Mouse (Mus musculus): ENCODE measurements around the gene Asb10.

Asb10 gene

DNA sequence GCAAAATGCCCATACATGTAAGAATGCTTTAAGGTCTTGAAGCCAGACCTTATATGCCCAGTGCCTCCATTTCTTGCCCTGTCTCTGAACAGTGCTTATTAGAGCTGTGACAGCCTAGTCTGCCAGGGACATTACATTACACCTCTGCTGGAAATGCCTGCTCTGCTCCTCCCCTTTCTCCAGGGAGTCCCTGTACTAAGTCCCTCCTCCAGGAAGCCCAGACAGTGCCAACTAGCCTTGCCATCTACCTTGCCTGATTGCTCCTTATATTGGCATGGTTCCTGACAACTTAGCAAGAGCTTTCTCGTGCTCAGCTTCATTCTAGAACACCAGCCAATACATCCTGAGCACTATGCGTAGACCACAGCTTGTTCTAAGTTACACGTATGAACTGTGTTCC lies 5.0 kb downstream of the Asb10 start:
- no peak for DNase-seq

DNA sequence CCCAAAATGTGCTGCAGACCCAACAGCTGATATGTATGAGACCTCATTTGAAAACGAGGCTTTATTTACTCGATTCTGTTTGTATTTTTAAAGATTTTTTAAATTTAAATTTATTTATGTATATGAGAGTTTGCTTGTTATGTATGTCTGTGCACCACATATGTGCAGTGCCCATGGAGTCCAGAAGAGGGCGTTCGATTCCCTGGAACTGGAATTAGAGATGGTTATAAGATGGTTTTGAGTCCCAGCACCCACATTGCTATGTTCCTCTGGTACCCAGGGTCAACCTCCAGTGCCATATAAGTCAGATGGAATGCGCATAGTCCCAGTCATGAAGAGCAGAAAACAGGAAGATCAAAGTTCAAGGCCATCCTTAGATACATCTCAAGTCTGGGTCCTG lies 6.5 kb downstream of the Asb10 start:
- DNase-seq, result no peak

GRCm38 (mm10) chr5:24533391-24533790 lies 7.4 kb downstream of the Asb10 start:
- no peak for DNase-seq

DNA sequence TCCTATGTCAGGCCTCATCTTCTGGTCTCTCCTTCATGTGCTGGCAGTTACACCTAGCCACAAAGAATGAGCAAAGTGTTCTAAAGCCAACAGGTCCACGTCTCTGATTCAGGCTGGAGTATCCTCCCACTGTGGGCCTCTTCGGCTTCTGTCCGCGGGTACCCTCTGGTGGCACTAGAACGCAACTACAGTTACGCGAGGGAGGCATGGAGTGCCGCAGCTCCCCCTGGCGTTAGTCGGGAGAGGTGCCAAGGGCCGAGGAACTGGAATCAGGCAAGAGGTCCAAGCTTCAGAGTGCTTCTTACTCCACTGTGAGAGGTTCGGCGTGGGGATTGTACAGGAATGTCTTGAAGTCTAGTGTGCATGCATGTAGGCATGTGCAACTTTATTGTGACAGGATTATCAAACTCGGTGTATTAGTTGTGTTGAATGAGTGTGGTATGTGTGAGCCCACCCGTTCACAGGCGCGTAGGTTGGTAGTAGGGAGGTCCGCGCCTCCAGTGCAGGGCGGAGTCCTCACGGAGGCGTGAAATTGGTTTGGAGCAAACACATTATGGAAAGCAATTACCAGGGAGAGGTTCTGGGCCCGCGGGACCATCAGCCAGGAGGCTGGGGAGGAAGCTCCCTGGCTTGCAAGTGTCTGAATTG lies 10.6 kb downstream of the Asb10 start:
- DNase-seq, result peak; percentile 89

GRCm38 (mm10) chr5:24527780-24528179 lies 13.0 kb downstream of the Asb10 start:
- no peak for DNase-seq

- DNase-seq, result no peak
These were observed 13.9 kb downstream of the Asb10 start, which contains the start of gene Gbx1 for GRCm38 (mm10) chr5:24526889-24527230. Gene Gbx1 (minus strand): TSS chr5:24527202.

- DNase-seq, result no peak
These were observed 14.4 kb downstream of the Asb10 start for GRCm38 (mm10) chr5:24526190-24526888.

DNA sequence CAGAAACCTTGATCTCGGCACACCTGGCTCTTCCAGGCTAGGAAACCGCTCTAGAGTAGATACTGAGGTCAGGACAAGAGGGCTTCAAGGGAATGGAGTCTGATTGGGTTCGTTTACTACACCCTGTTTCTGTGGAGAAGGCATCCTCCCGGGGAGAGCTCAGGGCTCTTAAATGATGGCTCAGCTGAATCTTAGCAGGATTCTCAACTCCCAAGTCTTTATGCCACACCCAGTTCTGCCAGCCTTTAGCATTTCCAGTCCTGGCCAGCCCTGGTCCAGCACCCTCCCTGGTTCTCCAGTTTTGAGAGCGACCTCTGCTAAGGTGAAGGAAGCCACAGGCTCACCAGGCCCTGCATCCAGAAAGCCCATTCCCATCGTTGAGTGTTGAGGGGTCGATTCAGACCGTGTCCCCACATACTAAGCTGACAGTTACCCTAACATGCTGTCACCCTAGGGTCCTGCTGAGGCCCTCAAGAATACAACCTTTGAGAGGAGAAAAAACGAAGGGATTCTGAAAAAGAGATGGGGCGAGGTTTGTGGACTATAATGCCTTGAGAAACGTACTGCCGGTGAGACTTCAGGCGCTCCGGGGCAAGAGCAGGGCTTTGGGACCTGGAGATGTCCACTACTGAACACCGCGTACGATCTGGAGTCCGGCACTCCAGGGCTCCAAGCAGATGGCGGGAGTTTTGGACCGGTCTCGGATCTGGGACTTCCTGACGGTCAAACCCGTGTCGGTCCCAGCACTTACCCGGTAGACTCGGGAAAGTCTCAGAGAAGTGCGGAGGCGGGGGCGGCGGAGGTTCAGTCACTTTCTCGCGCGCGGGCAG lies 15.2 kb downstream of the Asb10 start:
- DNase-seq, result no peak

DNA sequence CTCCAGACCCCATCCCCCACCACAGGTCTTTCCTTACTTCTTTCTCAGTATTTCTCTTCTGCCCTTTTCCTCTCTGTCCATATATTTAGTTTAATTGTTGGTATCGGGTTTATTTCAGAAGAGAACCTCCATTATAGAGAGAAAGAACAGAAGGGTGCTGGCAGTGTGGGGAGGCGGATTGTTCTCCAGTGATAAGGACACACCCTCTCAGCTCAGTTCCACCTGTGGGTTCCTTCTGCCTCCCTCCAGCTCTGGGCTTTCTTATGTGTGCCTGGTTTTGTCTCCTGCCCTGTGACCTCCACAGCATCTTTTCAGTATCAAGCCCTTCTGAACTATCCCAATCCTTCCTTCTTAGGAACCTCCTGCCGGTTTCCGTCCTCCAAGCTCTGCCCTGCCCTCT lies 16.3 kb downstream of the Asb10 start:
- DNase-seq, result no peak

DNA sequence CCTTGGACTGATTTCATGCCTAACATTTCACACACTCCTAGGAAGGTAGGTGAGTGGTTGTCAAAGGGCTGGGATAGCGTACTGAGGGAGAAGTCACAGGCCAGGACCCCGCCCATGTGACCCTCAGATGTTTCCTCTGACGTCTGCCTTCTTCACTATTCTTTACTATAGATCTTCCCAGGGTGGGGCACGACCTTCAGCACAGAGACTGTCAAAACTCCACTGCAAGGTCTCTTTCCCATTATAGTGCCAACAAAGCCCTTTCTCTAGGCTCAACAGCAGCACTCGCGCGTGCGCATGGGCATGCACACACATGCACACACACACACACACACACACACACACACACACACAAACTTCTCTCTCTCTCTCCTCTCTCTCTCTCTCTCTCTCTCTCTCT lies 17.0 kb downstream of the Asb10 start:
- no peak for DNase-seq

GRCm38 (mm10) chr5:24521366-24521765 lies 19.4 kb downstream of the Asb10 start:
- DNase-seq, result no peak

GRCm38 (mm10) chr5:24512271-24512670 lies 28.5 kb downstream of the Asb10 start:
- DNase-seq, result no peak

GRCm38 (mm10) chr5:24510635-24511034 lies 30.1 kb downstream of the Asb10 start:
- no peak for DNase-seq

- no peak for DNase-seq
These were observed 32.4 kb downstream of the Asb10 start for GRCm38 (mm10) chr5:24508406-24508805.

DNA sequence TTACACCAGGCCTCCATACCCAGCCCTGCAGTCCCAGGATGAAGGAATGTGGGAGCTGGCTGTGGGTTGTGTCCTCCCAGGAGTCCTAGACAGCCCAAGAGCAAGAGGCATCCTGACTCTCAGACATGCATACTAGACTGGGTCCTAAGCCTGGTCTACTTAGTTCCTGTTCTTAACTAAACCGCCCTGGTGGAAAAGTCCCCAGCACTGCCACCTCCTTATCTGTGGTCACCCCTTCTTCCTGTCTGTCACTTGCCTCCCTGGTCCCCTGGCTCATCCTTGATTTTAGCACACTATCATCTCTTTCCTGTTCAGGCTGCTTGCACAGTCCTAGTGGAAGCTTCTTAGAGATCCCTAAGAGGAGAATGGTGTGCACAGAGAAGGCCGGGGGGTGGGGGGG lies 35.3 kb downstream of the Asb10 start:
- DNase-seq, result no peak

DNA sequence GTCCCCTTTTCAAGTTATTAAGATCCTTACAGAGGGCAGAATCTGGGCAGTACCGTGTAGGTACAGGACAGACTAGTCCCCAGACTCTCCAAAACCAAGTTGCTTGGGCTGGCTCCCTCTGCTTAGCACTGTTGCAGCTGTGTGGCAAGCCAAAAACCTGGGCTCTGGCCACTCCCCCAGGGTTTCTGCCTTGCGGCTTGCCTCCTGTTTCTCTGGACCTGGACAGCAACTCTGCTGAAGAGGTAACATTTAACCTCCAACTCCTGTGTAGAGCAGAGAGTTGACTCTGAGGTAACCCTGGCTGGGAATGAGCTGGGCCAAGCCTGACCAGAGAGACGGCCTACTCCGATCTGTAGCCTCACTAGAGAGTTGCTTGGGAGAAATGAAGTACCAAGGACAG lies 38.0 kb downstream of the Asb10 start:
- no peak for DNase-seq

GRCm38 (mm10) chr5:24500851-24501250 lies 39.9 kb downstream of the Asb10 start:
- peak; percentile 46 for DNase-seq

DNA sequence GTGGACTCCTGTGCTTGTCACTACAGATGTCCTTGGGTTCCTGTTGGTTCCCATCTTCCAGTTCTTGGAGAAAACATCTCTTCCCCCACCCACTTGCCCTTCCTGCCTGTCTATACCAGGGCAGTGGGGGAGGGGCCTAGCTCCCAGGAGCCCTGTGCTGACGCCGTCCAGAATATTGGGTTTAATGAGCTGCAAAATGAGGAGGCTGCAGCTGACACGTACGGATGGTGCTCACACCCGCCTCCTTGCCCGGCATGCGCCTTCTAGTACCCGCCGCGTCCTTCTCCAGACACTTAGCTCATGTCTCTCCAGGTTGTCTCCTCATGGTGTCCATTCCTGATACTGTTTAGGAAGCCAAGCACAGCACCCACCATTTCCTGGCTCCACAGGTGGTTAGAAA lies 41.7 kb downstream of the Asb10 start:
- peak; percentile 21 for DNase-seq

GRCm38 (mm10) chr5:24497526-24497925 lies 43.3 kb downstream of the Asb10 start:
- DNase-seq, result no peak

DNA sequence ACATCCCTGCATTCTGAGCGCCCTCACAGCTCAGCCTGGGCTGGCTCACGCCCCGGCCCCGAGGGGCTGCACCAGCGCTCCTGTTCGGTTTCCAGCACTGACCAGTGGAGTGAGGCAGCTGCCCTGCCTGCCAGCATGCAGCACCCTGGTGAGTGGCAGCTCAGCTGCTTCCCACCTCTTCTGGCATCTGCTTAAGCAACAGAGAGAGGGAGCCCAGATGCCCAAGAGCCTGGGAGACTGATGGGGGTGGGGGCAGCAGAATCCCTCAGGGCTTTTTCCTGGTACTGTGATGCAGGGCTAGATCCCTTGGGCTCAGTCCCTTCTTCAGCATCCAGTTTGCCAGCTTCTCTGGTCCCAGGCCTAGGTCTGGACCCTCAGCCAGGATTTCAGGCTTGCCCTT lies 44.0 kb downstream of the Asb10 start:
- DNase-seq, result peak; percentile 11

DNA sequence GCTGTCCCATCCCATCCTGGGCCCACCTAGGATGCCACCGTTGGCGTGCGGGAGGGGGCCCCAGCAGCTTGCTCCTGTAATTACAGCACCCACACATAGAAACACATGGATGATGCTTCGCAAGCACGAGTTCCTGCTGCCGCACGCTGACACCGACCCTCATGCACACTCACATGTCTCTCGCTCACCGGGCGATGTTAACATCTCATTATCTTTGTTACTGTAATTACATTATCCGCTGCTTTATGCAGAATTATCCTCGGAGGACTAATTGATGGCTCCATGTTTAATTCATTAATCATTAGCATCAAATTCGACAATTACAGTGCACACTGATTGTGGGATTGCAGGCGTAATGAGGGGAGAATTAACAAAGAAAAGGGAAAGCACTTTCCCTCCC lies 45.8 kb downstream of the Asb10 start:
- peak; percentile 11 for DNase-seq

DNA sequence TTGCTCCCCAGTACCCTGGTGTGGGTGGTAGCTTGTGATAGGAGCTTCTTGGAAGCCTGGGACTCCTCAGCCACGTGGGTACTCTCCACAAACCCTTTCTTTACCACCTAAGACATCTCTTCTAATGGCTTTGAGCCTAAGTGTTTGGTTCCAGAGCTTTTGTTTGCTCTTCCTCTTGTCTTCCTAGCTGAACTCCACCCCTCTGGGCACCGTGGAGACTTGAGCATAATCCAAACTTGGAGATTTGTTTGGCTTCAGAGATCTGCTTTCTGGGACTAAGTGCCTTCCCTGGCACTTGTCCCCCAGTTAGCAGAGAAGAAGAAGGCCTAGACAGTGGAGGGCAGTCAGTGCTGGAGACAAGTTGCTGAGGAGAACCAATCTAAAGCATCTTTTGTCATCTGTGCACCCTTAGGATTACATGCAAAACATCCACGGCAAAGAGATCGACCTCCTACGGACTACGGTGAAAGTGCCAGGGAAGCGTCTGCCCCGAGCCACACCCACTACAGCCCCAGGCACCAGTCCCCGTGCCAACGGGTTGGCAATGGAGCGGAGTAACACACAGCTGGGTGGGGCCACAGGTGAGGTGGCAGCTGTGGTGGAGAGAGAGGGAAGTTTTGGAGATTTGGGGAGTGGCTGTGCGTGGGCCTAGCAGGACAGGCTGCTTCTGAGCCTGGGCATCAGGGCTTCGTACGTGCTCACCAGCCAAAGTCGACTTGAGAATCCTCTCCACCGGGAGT lies 48.1 kb downstream of the Asb10 start:
- DNase-seq, result peak; percentile 21

GRCm38 (mm10) chr5:24490413-24490920 lies 50.3 kb downstream of the Asb10 start:
- DNase-seq, result no peak

All from cerebellum, adult 9-11 months (tissue).